Mouse (Mus musculus) heart, postnatal 10 days (tissue): ENCODE data around the gene Pigz. TPM values are rescaled to one million over a fixed set of nuclear protein-coding genes. Genes with fewer than 3 reads are reported as not detected.

Source experiments
- DNase-seq, 2 experiments: peaks; one replicate each; pipeline ENCODE4 v3.0.0; 2021
- intact Hi-C: fragments of 180-260 bp; cut with DNase I; formaldehyde crosslinking; loops from one replicate; pipeline ENCODE4 v1.15.1; 2025
- total RNA-seq, 2 experiments: library from RNA; stranded (reverse); gene quantifications; 2 replicates each; pipeline ENCODE4 v1.2.3; 2021

The Pigz gene
- total RNA-seq = 1 to 10 TPM; 1.7 to 2.0 TPM

DNA sequence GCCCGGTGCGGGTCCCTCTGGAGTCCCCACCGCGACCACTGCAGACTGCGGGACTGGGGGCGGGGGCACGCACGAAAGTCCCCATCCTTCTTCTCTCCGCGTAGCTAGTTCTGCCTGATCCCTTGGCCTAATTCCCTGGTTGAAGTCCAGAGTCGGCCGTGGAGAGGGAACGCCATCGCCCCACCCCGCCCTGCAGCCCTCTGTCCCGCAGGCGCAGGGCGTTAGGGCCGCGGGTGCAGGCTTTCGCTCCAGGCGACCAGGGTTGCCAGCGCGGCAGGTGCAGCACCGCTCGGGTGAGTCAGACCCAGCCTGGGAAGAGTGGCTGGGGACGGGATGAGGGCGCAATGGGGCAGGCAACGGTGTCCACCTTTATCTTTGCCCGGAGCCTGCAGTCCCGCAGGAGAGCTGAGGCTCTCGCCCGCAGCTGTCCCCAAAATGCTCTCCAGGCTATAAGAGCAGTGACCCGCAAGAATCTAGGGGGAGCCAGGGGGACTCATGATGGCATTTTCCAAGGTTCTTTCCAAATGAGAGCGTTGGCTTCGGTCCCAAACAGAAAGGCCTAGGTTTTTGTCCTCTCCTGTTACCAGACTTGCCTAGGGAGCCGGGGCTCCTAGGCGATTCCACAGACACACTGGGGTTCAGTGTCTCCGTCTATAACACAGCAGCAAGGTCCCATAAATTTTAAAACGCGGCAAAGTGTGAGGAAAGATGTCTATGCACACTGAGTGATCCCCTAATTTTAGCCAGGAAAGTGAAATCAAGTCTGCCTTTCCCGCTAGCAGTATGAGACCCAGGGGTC is at the start of gene Pigz:
Pigz (plus strand) TSS at position 101 of the 799 bp plus-strand sequence.
- DNase-seq = peak; percentile 74 to 75

DNA sequence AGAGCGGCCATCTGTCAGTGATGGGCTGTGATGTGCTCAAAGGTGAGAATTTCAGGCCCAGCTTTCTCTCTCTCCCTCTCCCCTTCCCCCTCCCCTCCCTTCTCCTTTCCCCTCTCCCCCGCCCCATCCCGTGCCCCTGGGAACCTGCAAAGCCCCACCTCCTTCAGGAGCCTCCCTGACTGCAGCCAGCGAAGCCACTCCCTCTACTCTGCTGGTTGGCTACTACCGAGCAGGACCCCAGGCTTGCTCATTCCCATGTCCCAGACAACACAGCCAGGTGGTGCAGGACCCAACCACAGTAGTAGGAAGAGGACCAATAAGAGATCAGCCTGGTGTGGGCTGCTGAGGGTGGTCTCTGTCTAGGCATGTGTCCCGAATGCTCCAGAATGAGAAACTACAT is 49.7 kb upstream of the Pigz start:
- intact Hi-C loops = no loop called here
- DNase-seq = no peak

More for the DNA sequence above, at the start of gene Pigz:
- intact Hi-C loops = no loop called here

DNA sequence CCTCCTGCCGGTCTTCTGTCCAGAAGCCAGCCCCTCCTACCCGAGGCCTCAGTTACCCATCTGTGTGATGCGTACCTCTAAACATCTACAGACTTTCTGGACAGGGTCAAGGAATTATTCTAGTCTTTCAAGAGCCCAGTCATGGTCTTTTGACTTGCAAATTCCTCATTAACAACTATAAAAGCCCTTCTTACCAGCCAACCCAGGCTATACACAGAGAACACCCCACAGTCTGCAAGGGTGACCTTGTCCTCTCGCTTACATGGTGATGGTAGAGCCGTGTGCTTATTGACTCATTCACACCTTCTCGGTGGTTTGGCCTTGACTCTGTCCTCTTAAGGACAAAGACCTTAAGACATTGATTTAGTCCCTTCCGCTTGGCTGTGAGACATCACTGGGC is 42.7 kb upstream of the Pigz start:
- DNase-seq = no peak
- intact Hi-C loops = no loop called here

DNA sequence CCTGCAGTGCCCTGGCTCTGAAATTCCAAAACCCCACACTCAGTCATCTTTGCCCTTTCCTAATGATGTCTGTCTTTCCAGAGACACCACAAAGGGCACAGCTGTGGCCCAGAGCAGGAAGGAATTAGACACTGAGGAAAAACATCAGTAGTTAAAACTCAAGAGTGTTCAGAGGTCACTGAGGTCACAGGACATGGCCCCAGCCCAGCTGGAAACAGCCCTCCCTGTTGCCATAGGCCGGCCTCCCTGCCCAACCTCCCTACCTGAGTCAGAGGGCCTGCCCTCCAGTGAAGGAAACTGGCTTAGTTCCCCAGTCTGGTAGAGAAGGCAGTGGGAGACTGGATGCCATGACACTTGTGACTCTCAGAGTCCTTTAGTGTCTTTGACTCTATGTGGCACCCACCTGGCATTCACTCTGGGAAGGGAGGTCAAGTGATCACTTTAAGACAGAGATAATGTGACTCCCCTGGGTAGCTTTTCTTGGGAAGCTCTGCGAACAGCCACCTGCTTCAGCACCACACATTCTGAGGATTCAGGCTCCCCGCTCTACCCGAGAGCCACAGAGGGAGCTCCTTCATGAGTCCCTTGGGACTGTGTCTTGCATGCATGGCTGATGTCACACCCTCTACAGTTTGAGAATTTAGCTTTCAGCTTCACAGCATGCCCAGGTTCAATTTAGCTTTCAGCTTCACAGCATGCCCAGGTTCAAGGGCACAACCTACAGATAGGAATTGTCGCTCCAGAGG is 40.1 kb upstream of the Pigz start:
- intact Hi-C loops = no loop called here
- no peak for DNase-seq

DNA sequence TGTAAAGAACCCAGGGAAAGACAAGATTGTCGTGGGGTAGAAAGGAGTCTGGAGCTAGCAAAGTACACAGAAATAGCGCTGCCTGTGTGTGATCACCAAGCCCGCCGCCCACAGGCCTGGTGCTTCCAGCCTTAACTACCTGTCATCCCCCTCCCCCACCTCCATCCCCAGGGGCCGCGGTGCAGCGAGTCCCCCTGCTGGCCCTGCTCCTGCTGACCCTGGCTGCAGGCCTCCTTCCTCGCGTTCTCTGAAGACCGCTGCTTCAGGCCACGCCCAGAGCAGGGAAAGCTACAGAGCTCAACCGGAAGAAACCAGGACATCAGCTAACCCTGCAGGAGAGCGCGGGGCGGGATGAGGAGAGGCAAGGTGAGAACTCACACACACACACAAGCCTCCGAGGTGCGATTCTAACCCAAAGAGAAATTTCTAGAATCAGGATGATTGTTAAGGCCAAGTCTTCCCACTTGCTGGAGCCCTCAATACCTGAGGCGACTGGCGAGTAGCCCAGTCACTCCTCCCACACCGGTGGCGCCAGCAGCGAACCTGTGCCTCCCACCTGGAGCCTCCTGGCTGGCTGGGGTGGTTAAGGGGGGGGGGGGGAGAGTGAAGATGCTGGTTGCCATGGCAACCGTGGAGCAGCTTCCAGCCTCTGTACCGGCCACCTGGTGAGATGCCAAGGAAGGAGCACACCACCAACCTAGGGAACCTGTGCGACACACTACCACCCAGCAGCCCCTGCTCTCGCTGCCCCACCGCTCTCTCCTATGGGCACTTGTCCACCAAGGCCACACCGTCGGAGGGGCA is 36.5 kb upstream of the Pigz start:
- intact Hi-C loops = no loop called here

DNA sequence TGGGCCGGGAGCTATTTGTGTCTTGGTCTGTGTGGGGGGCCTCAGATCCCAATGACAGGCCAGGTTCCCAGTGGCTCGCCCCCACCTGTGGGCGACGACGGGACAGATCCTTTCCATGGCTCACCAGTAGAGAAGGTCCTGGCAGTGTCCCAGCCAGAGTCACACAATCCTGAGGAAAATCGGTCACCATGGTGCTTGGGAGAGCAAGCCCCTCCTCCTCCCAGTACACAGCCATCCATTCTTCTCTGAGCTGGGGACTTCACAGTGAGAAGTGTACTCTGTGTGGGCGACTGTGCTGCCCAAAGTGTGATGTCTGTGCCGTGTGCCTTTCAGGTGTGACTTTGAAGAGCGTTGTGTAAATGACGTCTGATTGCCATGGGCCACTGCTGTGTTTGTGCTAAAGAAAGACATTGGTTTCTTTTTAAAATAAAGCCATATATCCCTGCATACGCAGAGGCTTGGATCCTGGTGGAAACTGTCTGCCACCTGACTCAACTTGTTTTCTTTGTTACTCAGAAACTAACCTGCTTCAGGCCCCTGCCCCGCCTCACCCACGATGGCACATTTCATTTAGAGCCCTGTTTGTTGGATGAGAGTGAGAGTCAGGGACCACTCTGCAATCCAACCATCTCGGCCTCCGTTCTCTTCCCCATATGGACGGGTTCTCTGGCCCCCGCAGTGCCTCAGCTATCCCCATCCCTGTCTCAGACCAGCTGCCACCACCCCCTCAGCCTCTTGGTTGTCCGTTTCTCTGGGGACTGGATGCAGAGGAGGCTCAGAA is 34.9 kb upstream of the Pigz start:
- no peak for DNase-seq
- intact Hi-C loops = no loop called here

More for the DNA sequence above, 36.5 kb upstream of the Pigz start:
- DNase-seq = peak; percentile 24 to 30

DNA sequence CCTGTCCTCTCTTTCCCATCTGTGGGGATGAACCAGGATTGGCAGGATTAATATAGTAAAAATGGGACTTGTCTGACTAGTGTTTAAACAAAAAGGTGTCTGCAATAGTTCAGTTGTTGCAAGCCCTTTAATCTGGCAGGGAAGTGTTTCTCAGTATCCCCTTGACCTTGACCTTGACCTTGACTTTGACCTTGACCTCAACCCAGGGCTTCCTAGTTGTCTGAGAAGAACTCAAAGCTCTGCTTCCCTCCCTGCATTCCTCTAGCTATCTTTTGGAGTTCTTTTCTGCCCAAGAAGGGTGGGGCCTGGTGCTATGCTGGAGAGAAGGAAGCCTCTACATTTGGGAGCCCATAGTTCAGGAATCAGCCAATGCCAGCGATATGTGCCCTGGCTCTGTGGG is 31.8 kb upstream of the Pigz start:
- intact Hi-C loops = no loop called here
- DNase-seq = no peak

DNA sequence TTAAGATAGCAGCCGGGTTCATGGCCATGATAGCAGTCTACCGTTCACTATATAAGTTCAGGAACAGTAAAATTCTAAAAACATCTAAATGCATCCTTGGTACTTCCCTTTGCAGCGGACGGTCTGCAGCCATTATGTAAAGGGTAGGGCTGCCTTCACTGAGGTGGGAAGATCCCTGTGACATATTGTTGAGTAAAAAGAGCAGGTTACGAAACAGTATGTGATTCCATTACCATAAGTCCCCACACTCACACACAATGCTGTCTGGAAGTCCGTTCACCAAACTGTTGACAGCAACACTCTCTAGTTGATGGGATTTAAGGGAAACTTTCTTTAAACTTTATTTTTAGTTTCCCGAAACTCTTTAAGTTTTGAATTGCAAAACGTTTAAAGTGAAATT is 30.4 kb upstream of the Pigz start:
- no peak for DNase-seq
- intact Hi-C loops = no loop called here

DNA sequence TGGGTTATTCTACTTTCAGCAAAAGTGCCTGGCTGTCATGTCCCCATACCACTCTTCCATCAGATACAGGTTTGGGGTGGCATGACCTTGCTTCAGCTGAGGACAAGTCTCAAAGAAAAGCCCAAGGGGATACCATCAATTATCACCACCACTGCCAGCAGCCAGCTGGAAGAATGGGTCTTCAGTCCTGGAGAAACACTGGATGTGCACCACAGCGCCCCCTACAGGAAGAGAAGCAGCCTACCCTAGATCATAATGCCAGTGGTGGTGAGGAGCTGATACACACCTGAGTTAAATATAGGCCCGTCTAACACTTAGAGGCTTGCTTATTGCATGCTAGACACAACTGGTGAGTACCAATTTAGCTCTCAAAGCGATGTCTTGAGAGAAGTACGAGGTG is 28.3 kb upstream of the Pigz start:
- DNase-seq = no peak
- intact Hi-C loops = no loop called here

DNA sequence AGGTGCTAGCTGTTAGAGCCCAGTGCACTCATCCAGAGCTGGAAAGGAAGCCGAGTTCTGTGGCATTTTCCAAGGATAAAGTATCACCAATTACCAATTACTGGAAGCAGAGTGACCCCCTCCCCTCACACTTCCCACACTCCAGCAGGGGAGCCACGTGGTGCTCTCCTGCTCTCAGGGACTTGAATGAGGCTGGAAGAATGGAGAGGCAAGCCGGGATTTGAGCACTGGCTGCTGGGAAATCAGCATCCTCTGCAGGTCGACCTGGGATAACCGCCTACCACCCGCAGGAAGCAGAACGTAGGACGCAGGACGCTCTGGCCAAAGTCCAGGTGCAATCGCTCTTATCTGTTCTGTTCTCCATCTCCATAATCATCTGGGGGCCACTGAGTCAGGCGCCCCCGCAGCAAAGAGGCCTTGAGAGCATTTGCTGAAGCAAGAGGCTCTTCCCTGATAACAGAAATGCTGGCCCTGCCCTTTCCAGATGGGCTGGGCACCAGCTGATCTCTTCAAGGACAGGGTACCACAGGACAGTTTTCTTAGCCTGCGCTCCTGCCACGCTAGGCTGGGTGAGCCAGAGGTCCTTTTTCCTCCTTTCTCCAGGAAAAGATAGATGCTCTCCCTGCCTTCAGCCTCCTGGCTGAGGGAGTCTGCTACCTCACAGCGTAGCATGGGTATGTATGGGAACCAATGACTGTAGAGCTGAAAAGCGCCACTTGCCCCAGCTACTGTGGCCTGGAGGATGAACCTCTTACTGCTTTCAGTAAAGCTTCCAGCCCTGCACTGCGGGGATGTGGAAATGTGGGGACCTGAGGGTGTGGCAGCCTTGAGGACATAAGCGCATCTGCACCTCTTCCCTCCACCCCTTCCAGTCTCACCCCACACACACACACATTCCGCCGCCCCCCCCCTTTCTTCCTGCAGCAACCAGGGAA is 27.5 kb upstream of the Pigz start:
- intact Hi-C loops = no loop called here
- DNase-seq = no peak

DNA sequence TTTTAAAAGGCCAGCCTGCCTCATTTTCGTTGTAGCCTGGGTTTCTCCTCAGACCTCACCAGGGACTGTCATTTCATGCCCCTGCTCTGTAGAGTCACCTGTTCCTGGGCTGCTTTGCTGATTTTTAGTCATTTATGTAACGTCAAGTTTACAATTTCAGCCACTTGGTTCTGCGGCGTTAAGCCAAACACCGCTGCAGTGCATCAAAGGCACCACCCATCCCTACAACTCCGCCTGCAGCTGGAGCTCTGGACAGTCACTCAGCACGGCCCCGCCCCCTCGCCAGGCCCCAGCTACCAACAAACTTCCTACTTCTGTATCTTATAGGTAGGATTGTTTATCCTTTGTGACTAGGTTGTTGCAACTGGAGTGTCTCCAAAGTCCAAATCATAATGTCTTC is 26.8 kb upstream of the Pigz start:
- intact Hi-C loops = no loop called here
- DNase-seq = peak; percentile 53 to 61

DNA sequence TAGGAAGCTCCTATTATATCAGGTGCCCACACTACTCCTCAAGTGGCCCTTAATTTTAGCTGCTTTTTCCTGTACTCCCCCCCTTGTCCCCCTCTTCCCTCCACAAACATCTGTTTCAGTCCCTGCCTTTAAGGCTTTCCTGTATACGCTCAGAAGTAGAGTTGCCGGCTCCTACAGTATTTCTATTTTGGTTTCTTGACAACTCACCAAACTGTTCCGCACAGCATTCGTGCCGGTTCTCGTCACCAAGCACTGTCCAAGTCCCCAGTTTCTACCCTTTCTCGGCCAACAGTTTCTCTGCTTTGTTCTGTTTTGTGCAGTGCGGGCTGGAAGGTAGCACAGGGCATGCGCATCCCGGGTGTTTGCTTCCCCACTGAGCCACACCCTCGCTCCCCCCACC is 24.7 kb upstream of the Pigz start:
- intact Hi-C loops = no loop called here
- DNase-seq = no peak

DNA sequence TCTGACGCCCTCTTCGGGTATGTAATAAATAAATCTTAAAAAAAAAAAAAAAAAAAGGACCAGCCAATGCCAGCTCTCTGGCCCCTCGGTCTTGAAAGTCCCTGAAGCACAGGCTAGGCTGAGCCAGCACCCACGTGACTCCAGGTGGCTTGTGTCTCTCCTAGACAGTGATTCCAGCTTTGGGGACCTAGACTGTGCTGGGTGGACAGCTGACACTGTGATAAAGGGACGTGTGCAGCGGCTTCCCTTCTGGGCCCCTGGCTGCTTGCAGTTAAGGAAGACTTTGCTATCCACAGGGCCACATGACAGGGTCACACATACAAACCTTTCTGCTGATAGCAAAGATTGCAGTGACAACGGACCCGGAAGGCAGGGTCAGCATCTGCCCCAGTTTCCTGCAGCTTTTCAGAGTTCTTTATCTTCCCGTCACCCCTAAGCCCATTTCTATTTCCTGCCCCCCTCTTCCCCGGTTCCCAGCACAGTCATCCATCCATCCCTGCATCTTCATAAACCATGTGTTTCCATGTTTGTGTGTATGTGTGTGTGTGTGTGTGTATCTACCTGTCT is 23.3 kb upstream of the Pigz start:
- no peak for DNase-seq
- intact Hi-C loops = no loop called here

DNA sequence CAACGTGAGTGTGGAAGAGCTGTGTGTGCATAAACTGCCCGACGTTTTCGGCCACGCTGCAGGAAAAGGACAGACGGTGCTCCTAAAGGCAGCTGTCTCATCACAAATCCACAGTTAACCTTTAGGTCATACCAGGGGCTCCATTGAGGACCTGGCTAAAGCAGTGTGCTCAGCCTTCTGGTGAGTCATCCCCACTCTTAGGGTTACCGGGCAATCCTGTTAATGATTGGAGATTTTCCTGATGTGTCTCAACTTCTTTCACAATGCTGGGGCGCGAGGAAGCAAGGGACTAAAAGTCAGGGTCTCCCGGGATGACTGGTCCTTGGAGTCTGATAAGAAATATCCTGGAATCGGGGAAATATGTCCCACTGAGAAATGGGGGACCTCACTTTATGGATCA is 15.9 kb upstream of the Pigz start:
- intact Hi-C loops = loop anchor here (1.0 to 2.0 kb wide), 3 partner anchors 39 to 459 kb away; partner anchors contain the start of gene Meltf
- no peak for DNase-seq

DNA sequence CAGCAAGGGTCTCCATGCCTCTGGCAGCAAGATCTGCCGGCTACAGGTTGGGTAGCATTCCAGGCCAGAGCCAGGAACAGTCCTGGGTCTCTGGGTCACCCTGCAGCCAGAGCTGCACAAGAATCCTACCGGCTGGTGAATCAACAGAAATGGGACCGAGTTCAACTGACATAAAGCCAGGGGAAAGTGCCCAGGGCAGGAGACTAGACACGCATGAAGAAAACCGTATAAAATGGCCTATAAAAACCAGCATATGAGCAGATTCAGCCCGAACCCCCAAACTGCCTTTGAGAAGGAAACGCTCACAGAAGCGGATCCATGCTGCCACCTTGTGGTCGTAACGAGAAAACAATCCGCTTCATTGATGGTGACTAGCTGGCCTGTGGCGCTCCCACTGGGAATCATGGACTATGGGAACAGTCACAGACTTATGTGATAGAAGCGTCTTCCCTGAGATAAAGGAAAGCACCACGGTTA is 15.4 kb upstream of the Pigz start:
- intact Hi-C loops = loop anchor here (1.0 to 2.0 kb wide), 3 partner anchors 40 to 459 kb away; partner anchors contain the start of gene Meltf
- DNase-seq = peak; percentile 80 to 85

DNA sequence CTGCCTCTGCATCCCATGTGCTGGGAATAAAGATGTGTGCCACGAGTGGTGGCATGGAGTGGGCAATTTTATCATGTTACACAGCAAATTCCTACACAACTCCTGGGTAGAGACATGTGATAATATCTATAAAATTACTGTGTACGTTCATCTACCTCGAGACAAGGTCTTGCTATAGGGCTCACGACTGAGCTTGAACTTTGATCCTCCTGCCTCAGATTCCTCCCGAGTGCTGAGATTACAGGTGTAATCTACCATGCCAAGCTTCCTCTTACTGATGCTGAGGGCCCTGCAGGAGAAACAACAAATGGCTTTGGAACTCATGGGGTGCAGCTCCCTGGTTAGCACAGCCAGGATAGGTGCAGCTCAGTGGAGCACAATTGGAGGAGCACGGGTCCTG is 9.3 kb upstream of the Pigz start:
- intact Hi-C loops = no loop called here

DNA sequence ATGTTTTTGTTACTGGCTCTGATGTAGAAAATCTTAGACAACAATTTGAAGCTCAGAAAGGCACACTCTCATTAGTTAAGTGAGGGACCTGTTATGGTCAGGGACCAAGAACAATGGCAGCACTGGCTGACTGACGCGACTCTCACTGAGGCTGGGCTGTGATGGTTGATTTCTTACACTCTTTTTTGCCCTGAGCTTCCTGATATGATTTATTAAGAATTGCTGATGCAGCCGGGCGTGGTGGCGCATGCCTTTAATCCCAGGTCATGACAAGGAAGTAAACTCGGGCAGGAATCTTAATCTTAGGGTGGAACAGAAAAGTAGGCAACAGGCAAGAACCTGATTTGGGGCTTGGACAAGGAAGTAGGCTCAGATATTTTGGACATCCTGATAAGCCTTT is 7.6 kb upstream of the Pigz start:
- DNase-seq = no peak
- intact Hi-C loops = no loop called here

More for the DNA sequence above, 9.3 kb upstream of the Pigz start:
- DNase-seq = no peak

DNA sequence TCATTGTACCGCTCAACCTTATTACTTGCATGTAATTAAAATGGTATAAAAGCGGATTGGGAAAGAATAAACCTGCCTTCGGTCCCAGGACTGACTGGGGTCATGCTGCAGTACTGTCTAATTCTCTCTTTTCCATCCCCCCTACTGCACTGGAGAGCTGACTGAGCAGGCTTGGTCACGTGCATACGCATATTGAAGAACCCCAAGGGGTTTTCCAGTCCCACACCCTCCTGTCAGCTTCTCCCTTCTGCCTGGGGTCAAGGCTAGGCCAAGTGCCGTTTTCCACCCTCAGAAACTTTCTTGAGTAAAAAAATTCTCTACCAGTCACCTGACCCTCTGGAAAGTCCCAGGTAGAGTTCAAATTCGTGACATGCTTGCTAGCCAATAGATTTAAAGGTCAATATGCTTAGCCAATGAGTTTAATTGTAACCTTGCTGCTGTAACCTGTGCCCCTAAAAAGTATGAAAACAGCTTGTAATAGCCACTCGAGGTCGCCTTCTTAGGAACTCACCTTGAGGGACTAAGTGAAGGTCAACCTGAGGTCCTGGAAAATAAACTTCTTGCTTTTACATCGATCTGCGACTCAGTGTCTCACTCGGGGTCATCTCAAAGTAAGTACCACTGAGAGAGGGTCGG is 7.0 kb upstream of the Pigz start:
- DNase-seq = no peak
- intact Hi-C loops = no loop called here
